Mouse (Mus musculus) liver, embryonic 14.5 days (tissue): Measurements from ENCODE around the gene Kcnk7. TPM values are rescaled to one million over a fixed set of nuclear protein-coding genes. Genes with fewer than 3 reads are reported as not detected.
"Not testable (repeated sequence)": the region's sequence is repeated elsewhere in the genome, so short reads cannot be mapped to it uniquely, and the experiment has no call there.

ENCODE experiments used
- ATAC-seq: fragments of 200-750 bp; cut with Nextera tagmentation; 2 replicates; pipeline ENCODE4 v1.8.0; 2017; ENCODE audit warnings: moderate number of reproducible peaks, mild to moderate bottlenecking, moderate library complexity; ENCODE audit not compliant: insufficient read depth
- DNase-seq, 3 experiments: peaks; one replicate each; pipeline ENCODE4 v3.0.0-alpha.2; 2012 to 2013; ENCODE audit warnings: low read depth in 3 of 3, low spot score in 3 of 3
- H3K27ac ChIP-seq: fragments of 300-500 bp; sonication (generic); 2 replicates; pipeline ENCODE4 v1.5.1; 2014; ENCODE audit warnings: moderate library complexity, mild to moderate bottlenecking, control low read depth, inconsistent platforms
- H3K27me3 ChIP-seq: fragments of 300-500 bp; sonication (generic); 2 replicates; pipeline ENCODE4 v1.6.1; 2014; ENCODE audit warnings: mild to moderate bottlenecking, low read length, moderate library complexity; ENCODE audit not compliant: control insufficient read depth, insufficient read depth
- H3K36me3 ChIP-seq: fragments of 300-500 bp; sonication (generic); replicated peaks from 2 replicates; pipeline ENCODE4 v1.6.1; 2014; ENCODE audit warnings: low read depth; ENCODE audit not compliant: control insufficient read depth, insufficient read depth
- H3K4me1 ChIP-seq, 2 experiments: fragments of 200-500 bp in 1 of 2; fragments of 300-500 bp in 1 of 2; sonication (generic) in 1 of 2; replicated peaks; 2 replicates each; pipeline ENCODE4 v1.6.1; 2012 to 2014; ENCODE audit warnings: antibody characterized with exemption in 1 of 2, inconsistent platforms in 1 of 2, low read length in 1 of 2; ENCODE audit not compliant: control insufficient read depth in 2 of 2, insufficient read depth in 2 of 2
- H3K4me2 ChIP-seq: fragments of 300-500 bp; sonication (generic); 2 replicates; pipeline ENCODE4 v1.6.1; 2014; ENCODE audit warnings: low read depth, mild to moderate bottlenecking, control low read depth, moderate library complexity
- H3K4me3 ChIP-seq, 2 experiments: fragments of 200-500 bp in 1 of 2; fragments of 300-500 bp in 1 of 2; sonication (generic) in 1 of 2; 2 replicates each; pipeline ENCODE4 v1.5.1; 2012 to 2014; ENCODE audit warnings: low read depth in 2 of 2, low read length in 2 of 2, mild to moderate bottlenecking in 2 of 2, control low read depth in 1 of 2, inconsistent platforms in 1 of 2, moderate library complexity in 1 of 2; ENCODE audit not compliant: insufficient read depth in 1 of 2
- H3K9ac ChIP-seq: fragments of 300-500 bp; sonication (generic); replicated peaks from 2 replicates; pipeline ENCODE4 v1.6.1; 2014; ENCODE audit warnings: mild to moderate bottlenecking, control low read depth, moderate library complexity
- H3K9me3 ChIP-seq: fragments of 300-500 bp; sonication (generic); 2 replicates; pipeline ENCODE4 v1.6.1; 2016; ENCODE audit warnings: low read length, mixed read lengths; ENCODE audit not compliant: control insufficient read depth
- CTCF ChIP-seq: IDR thresholded peaks from 2 replicates; pipeline ENCODE4 v1.5.1; 2016; ENCODE audit warnings: antibody characterized with exemption, low read depth, control low read depth
- EP300 ChIP-seq: IDR thresholded peaks from 2 replicates; pipeline ENCODE4 v1.6.1; 2016; ENCODE audit warnings: antibody characterized with exemption, low read depth
- WGBS: fragments of 180-500 bp; shearing (Covaris S2); extraction: QIAGEN DNeasy Blood & Tissue Kit; methylation state at CpG from one replicate; pipeline ENCODE4 v1.1.7; 2014; ENCODE audit not compliant: insufficient replicate concordance; 5-methylcytosine and 5-hydroxymethylcytosine counted together
- polyA plus RNA-seq, 2 experiments: library from polyadenylated mRNA; depleted of rRNA in 1 of 2; stranded (reverse) in 1 of 2; unstranded in 1 of 2; fragments of >200 nt; fragmentation: Nextera tagmentation in 1 of 2; extraction: Ambion mirVana in 1 of 2; gene quantifications; 2 replicates each; pipeline versions ENCODE4 v1.2.1 to v1.2.3; 2012 to 2014

Gene Kcnk7
- polyA plus RNA-seq, 2 experiments: 0.17 TPM; not detected in 1

- 84% methylated on average over 4 of the region's 4 CpGs for WGBS
- H3K27ac ChIP-seq: no peak overlapping the region
- TF ChIP-seq CTCF (no peak), EP300 (no peak)
- H3K27me3 ChIP-seq: no peaks in the 10 kb centered on the region
- no peak for DNase-seq
- no peak overlapping the region for H3K4me2 ChIP-seq
- H3K9ac ChIP-seq: no peak overlapping the region
- H3K4me1 ChIP-seq: no peaks in the 10 kb centered on the region
- H3K36me3 ChIP-seq: peaks cover 73% of the 10 kb centered on the region
- ATAC-seq: no peak
- H3K4me3 ChIP-seq: no peak overlapping the region
- H3K9me3 ChIP-seq: no peaks in the 10 kb centered on the region
These were observed 23.7 kb upstream of the Kcnk7 start for GRCm38 (mm10) chr19:5680432-5680831.

- Histone ChIP-seq H3K9me3 (no peaks in the 10 kb centered on the region), H3K36me3 (peaks cover 53% of the 10 kb centered on the region), H3K27ac (no peak overlapping the region), H3K4me1 (peaks cover 9 to 12% of the 10 kb centered on the region in 2 experiments), H3K9ac (no peak overlapping the region), H3K4me2 (no peak overlapping the region), H3K4me3 (no peak overlapping the region), H3K27me3 (no peaks in the 10 kb centered on the region)
- TF ChIP-seq CTCF (no peak), EP300 (no peak)
- WGBS: 89% methylated on average over 12 of the region's 12 CpGs
- DNase-seq (no peak), ATAC-seq (no peak)
These were observed 19.9 kb upstream of the Kcnk7 start for GRCm38 (mm10) chr19:5684236-5684635.

GRCm38 (mm10) chr19:5684985-5685384 is 19.2 kb upstream of the Kcnk7 start:
- Histone ChIP-seq H3K27ac (no peak overlapping the region), H3K4me2 (no peak overlapping the region), H3K27me3 (no peaks in the 10 kb centered on the region), H3K4me3 (no peak overlapping the region), H3K9ac (no peak overlapping the region), H3K9me3 (no peaks in the 10 kb centered on the region), H3K36me3 (peaks cover 46% of the 10 kb centered on the region), H3K4me1 (peaks cover 9 to 12% of the 10 kb centered on the region in 2 experiments)
- TF ChIP-seq CTCF (no peak), EP300 (no peak)
- WGBS: 90% methylated on average over 13 of the region's 13 CpGs
- DNase-seq (no peak), ATAC-seq (no peak)

GRCm38 (mm10) chr19:5685431-5685830 is 18.7 kb upstream of the Kcnk7 start:
- TF ChIP-seq EP300 (no peak), CTCF (no peak)
- no peaks in the 10 kb centered on the region for H3K27me3 ChIP-seq
- WGBS: 91% methylated on average over 19 of the region's 19 CpGs
- H3K9me3 ChIP-seq: no peaks in the 10 kb centered on the region
- H3K4me2 ChIP-seq: no peak overlapping the region
- H3K9ac ChIP-seq: no peak overlapping the region
- H3K27ac ChIP-seq: no peak overlapping the region
- no peak for ATAC-seq
- no peak overlapping the region for H3K4me3 ChIP-seq
- H3K4me1 ChIP-seq: peaks cover 12% of the 10 kb centered on the region in 2 experiments
- H3K36me3 ChIP-seq: peaks cover 43% of the 10 kb centered on the region
- no peak for DNase-seq

GRCm38 (mm10) chr19:5685861-5686260 is 18.3 kb upstream of the Kcnk7 start:
- peaks cover 44% of the 10 kb centered on the region for H3K36me3 ChIP-seq
- ATAC-seq: no peak
- TF ChIP-seq EP300 (no peak), CTCF (no peak)
- H3K9me3 ChIP-seq: no peaks in the 10 kb centered on the region
- DNase-seq: no peak
- H3K4me1 ChIP-seq: peaks cover 12 to 15% of the 10 kb centered on the region in 2 experiments
- peak overlapping the region; percentile 58 for H3K27ac ChIP-seq
- H3K27me3 ChIP-seq: no peaks in the 10 kb centered on the region
- peak overlapping the region; percentile 100 for H3K4me2 ChIP-seq
- peak overlapping the region; percentile 60 for H3K9ac ChIP-seq
- 83% methylated on average over 11 of the region's 11 CpGs for WGBS
- H3K4me3 ChIP-seq: peak overlapping the region in 1 of 2 experiments; percentile 30; a peak in 1 of 4 replicates

- no peak for TF ChIP-seq CTCF
- TF ChIP-seq EP300: no peak
- Histone ChIP-seq H3K36me3 (peaks cover 44% of the 10 kb centered on the region), H3K9ac (peak overlapping the region; percentile 60), H3K27me3 (no peaks in the 10 kb centered on the region), H3K4me3 (peak overlapping the region; percentile 29 to 30), H3K9me3 (no peaks in the 10 kb centered on the region), H3K4me1 (peaks cover 15 to 17% of the 10 kb centered on the region in 2 experiments), H3K27ac (peak overlapping the region; percentile 58), H3K4me2 (peak overlapping the region; percentile 100)
- ATAC-seq (no peak), DNase-seq (no peak)
- WGBS: 48% methylated on average over 13 of the region's 13 CpGs
These were observed 17.7 kb upstream of the Kcnk7 start for GRCm38 (mm10) chr19:5686437-5686836.

- Histone ChIP-seq H3K9ac (peak overlapping the region; percentile 92; the same call in 1 of the 2 replicates), H3K4me2 (peak overlapping the region; percentile 100), H3K4me1 (peaks cover 17 to 19% of the 10 kb centered on the region in 2 experiments), H3K4me3 (peak overlapping the region; percentile 93 to 98), H3K36me3 (peaks cover 39% of the 10 kb centered on the region), H3K27ac (peak overlapping the region; percentile 91)
- not testable (repeated sequence) for H3K9me3 ChIP-seq, H3K27me3 ChIP-seq, ATAC-seq, DNase-seq
- WGBS: 81% methylated on average over 12 of the region's 12 CpGs
These were observed 17.2 kb upstream of the Kcnk7 start for GRCm38 (mm10) chr19:5686954-5687353.
